Mouse (Mus musculus): ENCODE results near the gene Zer1.

GRCm38 (mm10) chr2:30134928-30135620 lies 10.7 kb upstream of the Zer1 start:
- TF ChIP-seq ZMIZ1 (IDR thresholded peaks at IDR 0.05; ENCODE audit: low read depth, low read length) (no peak), CTCF (conservative IDR thresholded peaks at IDR 0.05 in 1 of 2, IDR thresholded peaks at IDR 0.05 in 1 of 2; ENCODE audit: low read depth in 2 of 2, low read length in 2 of 2) (no peak), MYC (IDR thresholded peaks at IDR 0.05; ENCODE audit: low read depth, low read length) (no peak), POLR2A (IDR thresholded peaks at IDR 0.05; ENCODE audit: low read depth, low read length) (no peak), JUND (conservative IDR thresholded peaks at IDR 0.05; ENCODE audit: low read depth, low read length) (no peak), SMC3 (IDR thresholded peaks at IDR 0.05; ENCODE audit: low read depth, low read length) (no peak), UBTF (IDR thresholded peaks at IDR 0.05; ENCODE audit: low read depth, low read length) (no peak), ZC3H11A (IDR thresholded peaks at IDR 0.05; ENCODE audit: low read depth, low read length) (no peak), MAX (IDR thresholded peaks at IDR 0.05; ENCODE audit: low read length) (no peak)

Data from CH12.LX (cell line).